Mouse (Mus musculus) lung, adult 2 months (tissue): ENCODE measurements around the gene Rnaset2b.
"Not testable (repeated sequence)": the region's sequence is repeated elsewhere in the genome, so short reads cannot be mapped to it uniquely, and the experiment has no call there.

ENCODE experiments used
- CTCF ChIP-seq: fragments of 200-500 bp; IDR thresholded peaks from 2 replicates; pipeline ENCODE4 v1.5.1; 2011; ENCODE audit warnings: mild to moderate bottlenecking, low read length, control low read depth; ENCODE audit not compliant: insufficient read depth
- POLR2A ChIP-seq: fragments of 200-500 bp; IDR thresholded peaks from 2 replicates; pipeline ENCODE4 v1.6.1; 2011; ENCODE audit warnings: low read depth, mild to moderate bottlenecking, control low read depth, low read length, borderline replicate concordance; ENCODE audit errors: extremely low read depth

DNA sequence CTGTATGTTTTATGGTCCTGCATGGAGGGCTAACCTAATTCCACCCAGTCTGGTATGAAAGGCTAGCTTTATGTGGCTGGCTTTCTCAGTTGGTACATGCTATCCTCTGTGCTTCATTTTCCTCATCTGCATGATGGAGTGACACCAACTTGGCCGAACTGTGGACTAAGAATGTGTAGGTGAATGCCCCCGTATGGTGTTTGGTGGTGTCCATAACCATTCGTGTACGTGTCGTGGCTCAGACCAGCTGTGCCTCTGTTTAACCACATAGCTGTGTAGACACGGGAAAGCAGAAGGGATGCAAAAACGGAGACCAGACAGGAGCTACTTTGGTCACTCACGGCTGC lies 22.8 kb upstream of the Rnaset2b start:
- not testable (repeated sequence) for TF ChIP-seq POLR2A, CTCF
